In genomic region chr16:60102210-60102609, GRCm38 (mm10) we compare ENCODE assay signal across 20 mouse cellular contexts.
DNase-seq lines count a peak whose midpoint lies in the region; ATAC-seq lines count a peak whose summit lies in the region.
"Had no signal": no experiment of that assay in that cellular context is flagged by ENCODE, and none has a peak within 500 bp of the region (broad histone marks: within the 10 kb centered on the region; RNA-seq: fewer than 3 reads in every experiment).

No protein-coding gene starts in this region.

- WGBS in forebrain, embryonic 14.5 days = 56% methylated on average over 3 of the region's 3 CpGs
- 91% methylated on average over 3 of the region's 3 CpGs for WGBS in forebrain, embryonic 11.5 days
- WGBS in neural tube, embryonic 15.5 days = 71% methylated on average over 3 of the region's 3 CpGs
- WGBS in intestine, embryonic 15.5 days = 88% methylated on average over 3 of the region's 3 CpGs

- no peak overlapping the region for H3K4me2 ChIP-seq in forebrain, embryonic 14.5 days (ENCODE audit: low read length)
- H3K4me2 ChIP-seq in forebrain, embryonic 11.5 days (ENCODE audit: low read depth, low read length, severe bottlenecking) = no peak overlapping the region
- no peak overlapping the region for H3K4me2 ChIP-seq in neural tube, embryonic 15.5 days
- H3K4me2 ChIP-seq in intestine, embryonic 15.5 days (replicated peaks) = no peak overlapping the region
- H3K4me2 ChIP-seq: embryonic facial prominence, embryonic 15.5 days; heart, embryonic 13.5 days; limb, embryonic 15.5 days; midbrain, embryonic 13.5 days had no signal

- H3K27ac ChIP-seq in forebrain, embryonic 14.5 days (ENCODE audit: low read depth, low read length) = no peak overlapping the region
- H3K27ac ChIP-seq in forebrain, embryonic 11.5 days (ENCODE audit: low read depth, low read length) = no peak overlapping the region
- no peak overlapping the region for H3K27ac ChIP-seq in neural tube, embryonic 15.5 days (replicated peaks)
- no peak overlapping the region for H3K27ac ChIP-seq in intestine, embryonic 15.5 days
- H3K27ac ChIP-seq: embryonic facial prominence, embryonic 15.5 days; heart, embryonic 13.5 days; left cerebral cortex, adult 2 months; limb, embryonic 15.5 days; midbrain, embryonic 13.5 days; stomach, postnatal 0 days had no signal

- H3K4me3 ChIP-seq in forebrain, embryonic 14.5 days (ENCODE audit: low read depth, low read length) = no peak overlapping the region
- no peak overlapping the region for H3K4me3 ChIP-seq in forebrain, embryonic 11.5 days (ENCODE audit: low read depth, low read length)
- no peak overlapping the region for H3K4me3 ChIP-seq in neural tube, embryonic 15.5 days (replicated peaks)
- no peak overlapping the region for H3K4me3 ChIP-seq in intestine, embryonic 15.5 days (replicated peaks)
- H3K4me3 ChIP-seq: embryonic facial prominence, embryonic 15.5 days; heart, embryonic 13.5 days; left cerebral cortex, adult 2 months; limb, embryonic 15.5 days; midbrain, embryonic 13.5 days had no signal

- no peaks in the 10 kb centered on the region for H3K27me3 ChIP-seq in forebrain, embryonic 14.5 days (replicated peaks; ENCODE audit: control insufficient read depth, insufficient read depth, low read length)
- no peaks in the 10 kb centered on the region for H3K27me3 ChIP-seq in forebrain, embryonic 11.5 days (ENCODE audit: control insufficient read depth, insufficient read depth, low read length)
- no peaks in the 10 kb centered on the region for H3K27me3 ChIP-seq in neural tube, embryonic 15.5 days (replicated peaks)
- no peaks in the 10 kb centered on the region for H3K27me3 ChIP-seq in intestine, embryonic 15.5 days (replicated peaks)
- H3K27me3 ChIP-seq: embryonic facial prominence, embryonic 15.5 days; heart, embryonic 13.5 days; limb, embryonic 15.5 days; midbrain, embryonic 13.5 days had no signal

- no peaks in the 10 kb centered on the region for H3K36me3 ChIP-seq in forebrain, embryonic 14.5 days (ENCODE audit: control insufficient read depth, insufficient read depth, low read length)
- H3K36me3 ChIP-seq in forebrain, embryonic 11.5 days (ENCODE audit: control insufficient read depth, insufficient read depth, low read length) = no peaks in the 10 kb centered on the region
- H3K36me3 ChIP-seq in neural tube, embryonic 15.5 days = no peaks in the 10 kb centered on the region
- no peaks in the 10 kb centered on the region for H3K36me3 ChIP-seq in intestine, embryonic 15.5 days
- H3K36me3 ChIP-seq: embryonic facial prominence, embryonic 15.5 days; heart, embryonic 13.5 days; limb, embryonic 15.5 days; midbrain, embryonic 13.5 days had no signal

- peak; percentile 57; the same call in 1 of the 2 replicates for ATAC-seq in forebrain, embryonic 14.5 days
- ATAC-seq in forebrain, embryonic 11.5 days (replicated peaks; ENCODE audit: low FRiP score) = no peak
- no peak for ATAC-seq in neural tube, embryonic 15.5 days (ENCODE audit: low FRiP score)
- no peak for ATAC-seq in intestine, embryonic 15.5 days
- ATAC-seq: activated CD4-positive, CD25-positive, alpha-beta regulatory T cell, adult 4 months; midbrain, embryonic 13.5 days had no signal

- H3K4me1 ChIP-seq in forebrain, embryonic 14.5 days (ENCODE audit: control insufficient read depth, insufficient read depth, low read length) = no peaks in the 10 kb centered on the region
- H3K4me1 ChIP-seq in forebrain, embryonic 11.5 days (replicated peaks; ENCODE audit: control insufficient read depth, insufficient read depth, low read length) = no peaks in the 10 kb centered on the region
- H3K4me1 ChIP-seq in neural tube, embryonic 15.5 days = no peaks in the 10 kb centered on the region
- H3K4me1 ChIP-seq in intestine, embryonic 15.5 days (replicated peaks) = no peaks in the 10 kb centered on the region
- H3K4me1 ChIP-seq: embryonic facial prominence, embryonic 15.5 days; heart, embryonic 13.5 days; limb, embryonic 15.5 days; midbrain, embryonic 13.5 days had no signal

- peak; percentile 73 for DNase-seq in forebrain, embryonic 14.5 days (ENCODE audit: low spot score)
- no peak for DNase-seq in forebrain, embryonic 11.5 days (ENCODE audit: low spot score)
- peak; percentile 50 for DNase-seq in brain, adult 2 months (ENCODE audit: low read depth, low spot score)
- peak; percentile 10 for DNase-seq in cerebellum, adult 8-10 months
- DNase-seq in layer of hippocampus, adult 18-20 months (ENCODE audit: low spot score in 2 of 2) = peak; percentile 19 to 60
- DNase-seq in left cerebral cortex, adult 8-10 months (ENCODE audit: low spot score in 2 of 2) = no peak
- DNase-seq: gastrocnemius, postnatal 14 days; heart, postnatal 4 days; lung, adult 18-20 months; lung, postnatal 4 days; thymus, postnatal 14 days had no signal

- no peak overlapping the region for H3K9ac ChIP-seq in forebrain, embryonic 14.5 days (ENCODE audit: low read length)
- no peak overlapping the region for H3K9ac ChIP-seq in forebrain, embryonic 11.5 days (ENCODE audit: low read length)
- no peak overlapping the region for H3K9ac ChIP-seq in neural tube, embryonic 15.5 days (replicated peaks)
- H3K9ac ChIP-seq in intestine, embryonic 15.5 days = no peak overlapping the region
- H3K9ac ChIP-seq: embryonic facial prominence, embryonic 15.5 days; heart, embryonic 13.5 days; limb, embryonic 15.5 days; midbrain, embryonic 13.5 days had no signal

- H3K9me3 ChIP-seq in forebrain, embryonic 14.5 days (replicated peaks; ENCODE audit: control insufficient read depth, low read length) = no peaks in the 10 kb centered on the region
- H3K9me3 ChIP-seq in forebrain, embryonic 11.5 days (ENCODE audit: control insufficient read depth, low read length) = no peaks in the 10 kb centered on the region
- H3K9me3 ChIP-seq in neural tube, embryonic 15.5 days (replicated peaks) = no peaks in the 10 kb centered on the region
- no peaks in the 10 kb centered on the region for H3K9me3 ChIP-seq in intestine, embryonic 15.5 days
- H3K9me3 ChIP-seq: embryonic facial prominence, embryonic 15.5 days; heart, embryonic 13.5 days; limb, embryonic 15.5 days; midbrain, embryonic 13.5 days had no signal

Comparison
In these comparisons a context has a peak if more than half of its experiments do, and no peak if none do; other contexts are left out.
1. DNase-seq: peak in forebrain, embryonic 14.5 days (single experiment), brain, adult 2 months (single experiment), cerebellum, adult 8-10 months (single experiment) and layer of hippocampus, adult 18-20 months (2 of 2); none in forebrain, embryonic 11.5 days (single experiment) and left cerebral cortex, adult 8-10 months (0 of 2).